Mouse (Mus musculus) midbrain, postnatal 0 days (tissue): ENCODE measurements at regions not wholly inside any gene's neighbourhood (a gene's known extent, or its start where the extent isn't known, plus 50 kb on each side); places are given as distances from the start of the nearest gene placed in this dataset.

Source experiments
- ATAC-seq: fragments of 200-750 bp; cut with Nextera tagmentation; 2 replicates; pipeline ENCODE4 v1.8.0; 2017; ENCODE audit warnings: moderate number of reproducible peaks, mild to moderate bottlenecking, moderate TSS enrichment, moderate library complexity; ENCODE audit not compliant: low FRiP score
- DNase-seq: peaks from one replicate; pipeline ENCODE4 v3.0.0-alpha.2; 2015; ENCODE audit warnings: low spot score
- H3K27ac ChIP-seq: fragments of 300-500 bp; sonication (generic); 2 replicates; pipeline ENCODE4 v1.5.1; 2014; ENCODE audit warnings: low read depth, mild to moderate bottlenecking, low read length, mixed read lengths
- H3K27me3 ChIP-seq: fragments of 300-500 bp; sonication (generic); 2 replicates; pipeline ENCODE4 v1.6.1; 2014; ENCODE audit warnings: low read length, control low read depth, mixed read lengths; ENCODE audit not compliant: insufficient read depth
- H3K36me3 ChIP-seq: fragments of 300-500 bp; sonication (generic); 2 replicates; pipeline ENCODE4 v1.6.1; 2014; ENCODE audit warnings: low read length, control low read depth, mixed read lengths; ENCODE audit not compliant: insufficient read depth
- H3K4me1 ChIP-seq: fragments of 300-500 bp; sonication (generic); 2 replicates; pipeline ENCODE4 v1.6.1; 2014; ENCODE audit warnings: mild to moderate bottlenecking, control low read depth, antibody characterized with exemption, low read length, mixed read lengths; ENCODE audit not compliant: insufficient read depth
- H3K4me2 ChIP-seq: fragments of 300-500 bp; sonication (generic); 2 replicates; pipeline ENCODE4 v1.6.1; 2014; ENCODE audit warnings: low read depth, mild to moderate bottlenecking, low read length, mixed read lengths; ENCODE audit not compliant: poor library complexity, severe bottlenecking
- H3K4me3 ChIP-seq: fragments of 300-500 bp; sonication (generic); 2 replicates; pipeline ENCODE4 v1.5.1; 2014; ENCODE audit warnings: low read depth, mild to moderate bottlenecking, low read length, moderate library complexity
- H3K9ac ChIP-seq: fragments of 300-500 bp; sonication (generic); replicated peaks from 2 replicates; pipeline ENCODE4 v1.6.1; 2014; ENCODE audit warnings: mild to moderate bottlenecking, low read length, moderate library complexity, mixed read lengths; ENCODE audit not compliant: poor library complexity, severe bottlenecking
- H3K9me3 ChIP-seq: fragments of 300-500 bp; sonication (generic); 2 replicates; pipeline ENCODE4 v1.6.1; 2016; ENCODE audit warnings: low read length, control low read depth
- CTCF ChIP-seq: IDR thresholded peaks from 2 replicates; pipeline ENCODE4 v1.5.1; 2016; ENCODE audit warnings: antibody characterized with exemption, mild to moderate bottlenecking
- WGBS: fragments of 180-500 bp; shearing (Covaris S2); extraction: QIAGEN DNeasy Blood & Tissue Kit; methylation state at CpG from one replicate; pipeline ENCODE4 v1.1.7; 2014; 5-methylcytosine and 5-hydroxymethylcytosine counted together

DNA sequence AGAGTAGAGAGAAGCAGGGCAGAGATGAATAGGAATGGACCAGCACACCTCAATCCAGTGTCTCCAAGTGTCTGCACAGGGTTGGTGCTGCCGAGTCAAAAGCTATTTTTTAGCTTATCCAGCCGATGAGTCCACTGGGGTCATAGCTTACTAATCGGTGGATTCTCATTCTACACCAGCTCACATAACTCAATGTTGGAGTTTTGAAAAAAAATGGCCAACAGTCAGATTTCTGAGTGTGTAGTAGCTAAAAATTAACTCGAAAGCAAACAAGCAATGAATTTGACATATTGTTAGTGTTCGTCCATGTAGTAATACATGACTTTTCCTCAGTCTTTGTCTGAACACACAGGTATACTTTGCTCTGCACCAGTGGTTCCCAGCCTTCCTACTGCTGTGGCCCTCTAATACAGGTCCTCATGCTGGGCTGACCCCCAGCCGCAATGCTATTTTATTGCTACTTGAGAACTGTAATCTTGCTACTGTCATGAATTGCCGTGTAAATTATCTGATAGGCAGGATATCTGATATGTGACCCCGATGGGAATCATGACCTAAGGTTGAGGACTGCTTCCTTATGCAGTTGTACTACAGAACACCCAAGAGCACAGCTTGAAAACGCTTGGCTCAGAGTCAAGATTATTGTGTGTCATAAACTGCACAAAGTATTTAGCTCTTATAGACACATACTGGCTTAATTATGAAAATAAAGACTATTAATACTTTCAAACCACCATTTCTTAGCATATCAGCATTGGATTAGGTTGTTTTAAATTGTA, 621.1 kb upstream of the Sall1 start:
- H3K4me1 ChIP-seq, result no peaks in the 10 kb centered on the region
- no peak for TF ChIP-seq CTCF
- WGBS, result 91% methylated on average over 9 of the region's 9 CpGs
- ATAC-seq, result no peak
- no peak overlapping the region for H3K9ac ChIP-seq
- H3K4me2 ChIP-seq, result no peak overlapping the region
- no peak overlapping the region for H3K27ac ChIP-seq
- no peak for DNase-seq
- no peaks in the 10 kb centered on the region for H3K36me3 ChIP-seq
- H3K4me3 ChIP-seq, result no peak overlapping the region
- H3K27me3 ChIP-seq, result no peaks in the 10 kb centered on the region
- H3K9me3 ChIP-seq, result no peaks in the 10 kb centered on the region

DNA sequence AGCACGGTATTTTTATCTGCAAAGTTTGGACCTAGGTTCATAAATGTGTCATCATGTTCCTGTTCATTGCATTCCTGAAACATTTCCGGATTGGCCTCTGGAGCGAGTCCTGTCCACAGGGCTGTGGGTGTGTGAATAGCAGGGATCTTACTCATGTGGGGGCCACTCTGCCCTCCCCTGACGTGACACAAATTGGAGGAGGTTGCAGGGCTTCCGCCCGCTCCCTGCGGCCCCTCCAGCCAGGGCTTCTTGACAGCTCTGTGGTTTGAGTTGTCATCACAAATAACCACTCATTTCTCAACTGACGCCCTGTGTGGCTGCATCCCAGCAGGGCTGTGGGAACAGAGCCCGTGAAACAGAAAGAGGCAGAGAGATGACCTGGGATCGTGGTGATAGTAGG, 619.9 kb upstream of the Sall1 start:
- DNase-seq, result no peak

DNA sequence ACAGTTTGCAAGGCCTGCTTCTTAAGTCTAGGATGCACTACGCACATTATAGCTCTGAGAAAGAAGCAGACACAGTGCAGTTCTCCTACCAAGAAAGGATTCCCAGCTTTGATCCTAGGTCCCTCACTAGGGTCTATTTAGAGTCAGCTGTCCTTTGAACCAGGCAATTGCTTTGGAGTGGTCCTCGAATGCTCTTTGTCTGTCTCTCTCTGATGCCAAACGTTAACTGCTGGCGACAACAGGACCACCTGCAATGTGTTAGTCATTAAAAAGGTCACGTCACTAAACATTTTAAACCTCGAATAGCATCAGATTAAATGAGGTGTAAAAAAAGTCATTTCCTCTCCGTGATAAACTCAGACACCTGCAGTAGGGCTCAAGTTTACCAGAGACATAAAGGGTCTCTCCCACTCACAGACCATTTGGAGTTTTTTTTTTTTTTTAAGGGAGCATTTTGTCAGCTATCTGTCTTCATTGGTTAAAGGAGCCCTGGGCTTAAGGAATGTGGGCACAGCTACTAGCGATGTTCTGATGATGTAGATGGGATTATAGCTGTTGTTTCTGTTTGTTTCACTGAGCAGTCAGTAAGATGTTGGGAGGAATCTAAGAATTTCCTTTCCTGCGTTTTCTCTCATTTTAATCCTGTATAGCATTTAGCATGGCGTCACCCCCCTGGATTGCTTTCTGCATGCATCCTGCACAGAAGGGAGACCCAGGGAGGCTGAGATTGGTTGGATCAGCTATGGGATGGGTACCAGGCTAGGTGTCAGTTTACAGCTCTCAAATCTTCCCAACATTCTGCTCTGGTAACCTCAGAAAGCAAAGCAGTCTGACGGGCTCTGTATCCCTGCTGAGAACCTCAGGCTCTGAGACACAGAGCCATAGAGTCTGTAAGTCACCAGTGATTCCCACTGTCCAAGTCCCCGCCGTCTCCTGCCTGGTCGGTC, 615.3 kb upstream of the Sall1 start:
- Histone ChIP-seq H3K36me3 (no peaks in the 10 kb centered on the region), H3K4me3 (no peak overlapping the region), H3K9me3 (no peaks in the 10 kb centered on the region), H3K4me1 (no peaks in the 10 kb centered on the region), H3K27ac (no peak overlapping the region), H3K9ac (no peak overlapping the region), H3K4me2 (no peak overlapping the region), H3K27me3 (no peaks in the 10 kb centered on the region)
- ATAC-seq (no peak), DNase-seq (no peak)
- TF ChIP-seq CTCF, result no peak
- WGBS, result 41% methylated on average over 14 of the region's 14 CpGs

More for the DNA sequence above, 619.9 kb upstream of the Sall1 start:
- no peaks in the 10 kb centered on the region for H3K27me3 ChIP-seq
- no peak for TF ChIP-seq CTCF
- no peaks in the 10 kb centered on the region for H3K9me3 ChIP-seq
- H3K4me3 ChIP-seq, result no peak overlapping the region
- WGBS, result 90% methylated on average over 10 of the region's 10 CpGs
- H3K36me3 ChIP-seq, result no peaks in the 10 kb centered on the region
- H3K4me1 ChIP-seq, result no peaks in the 10 kb centered on the region
- no peak overlapping the region for H3K9ac ChIP-seq
- no peak for ATAC-seq
- no peak overlapping the region for H3K27ac ChIP-seq
- no peak overlapping the region for H3K4me2 ChIP-seq

DNA sequence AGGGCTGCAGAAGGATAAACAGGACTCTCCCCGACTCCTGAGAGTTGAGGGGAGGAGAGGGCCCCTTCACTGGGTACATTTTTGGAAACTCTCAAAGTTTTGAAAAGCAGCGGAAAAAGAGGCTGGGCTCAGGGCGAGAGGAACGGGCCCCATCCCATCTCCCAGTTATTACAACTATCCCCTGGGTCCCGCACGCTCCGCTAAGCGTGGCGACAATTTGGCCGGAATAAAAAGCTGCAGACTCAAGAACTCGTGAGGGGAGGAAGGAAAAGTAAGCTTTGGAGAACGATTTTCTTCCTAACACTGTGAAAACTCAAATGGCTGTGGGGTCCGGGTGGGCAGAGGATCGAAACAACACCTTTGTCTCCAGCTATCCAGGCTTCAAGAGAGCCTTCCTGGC, 611.4 kb upstream of the Sall1 start:
- no peak overlapping the region for H3K9ac ChIP-seq
- no peak for DNase-seq
- ATAC-seq, result no peak
- no peaks in the 10 kb centered on the region for H3K27me3 ChIP-seq
- H3K4me3 ChIP-seq, result no peak overlapping the region
- no peak overlapping the region for H3K27ac ChIP-seq
- H3K4me2 ChIP-seq, result no peak overlapping the region
- no peaks in the 10 kb centered on the region for H3K36me3 ChIP-seq
- H3K9me3 ChIP-seq, result no peaks in the 10 kb centered on the region
- no peak for TF ChIP-seq CTCF
- H3K4me1 ChIP-seq, result no peaks in the 10 kb centered on the region
- 46% methylated on average over 14 of the region's 14 CpGs for WGBS

DNA sequence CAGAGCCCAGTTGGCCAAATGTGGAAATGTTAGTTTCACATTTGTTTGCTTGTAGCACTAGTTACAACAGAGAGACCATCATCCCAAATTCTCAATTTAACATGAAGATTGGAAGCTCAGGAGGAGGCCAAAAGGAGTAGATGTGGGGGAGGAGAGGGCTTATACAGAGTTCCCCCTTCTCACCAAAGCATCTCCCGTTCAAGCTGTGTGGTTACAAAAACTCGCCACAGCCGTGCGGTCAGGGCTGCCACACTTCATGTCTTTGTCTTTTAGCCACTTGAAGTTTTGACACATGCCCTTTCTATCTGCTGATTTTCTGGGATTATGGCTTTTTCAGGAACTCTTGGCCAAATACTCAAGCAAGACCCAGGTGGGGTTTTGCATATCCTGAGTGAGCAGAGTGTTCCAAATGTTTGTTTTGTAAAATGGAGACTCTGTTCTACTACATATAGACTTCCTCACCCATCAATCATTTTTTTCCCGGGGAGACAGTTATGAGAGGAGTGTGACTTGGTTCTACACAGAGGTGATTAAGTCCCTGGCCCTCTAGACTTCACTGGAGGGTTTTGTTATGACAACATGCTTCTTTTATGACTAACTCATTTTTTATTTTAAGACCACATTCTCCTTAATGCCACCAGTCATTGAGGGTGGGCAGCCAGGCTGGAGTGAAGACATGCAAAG, 605.4 kb upstream of the Sall1 start:
- Histone ChIP-seq H3K27me3 (no peaks in the 10 kb centered on the region), H3K4me2 (no peak overlapping the region), H3K9me3 (no peaks in the 10 kb centered on the region), H3K4me1 (no peaks in the 10 kb centered on the region), H3K27ac (no peak overlapping the region), H3K36me3 (no peaks in the 10 kb centered on the region), H3K4me3 (no peak overlapping the region), H3K9ac (no peak overlapping the region)
- no peak for TF ChIP-seq CTCF
- 60% methylated on average over 5 of the region's 5 CpGs for WGBS
- ATAC-seq, result no peak
- no peak for DNase-seq
